Mouse (Mus musculus): ENCODE data around the gene Ddx49.

Gene Ddx49

DNA sequence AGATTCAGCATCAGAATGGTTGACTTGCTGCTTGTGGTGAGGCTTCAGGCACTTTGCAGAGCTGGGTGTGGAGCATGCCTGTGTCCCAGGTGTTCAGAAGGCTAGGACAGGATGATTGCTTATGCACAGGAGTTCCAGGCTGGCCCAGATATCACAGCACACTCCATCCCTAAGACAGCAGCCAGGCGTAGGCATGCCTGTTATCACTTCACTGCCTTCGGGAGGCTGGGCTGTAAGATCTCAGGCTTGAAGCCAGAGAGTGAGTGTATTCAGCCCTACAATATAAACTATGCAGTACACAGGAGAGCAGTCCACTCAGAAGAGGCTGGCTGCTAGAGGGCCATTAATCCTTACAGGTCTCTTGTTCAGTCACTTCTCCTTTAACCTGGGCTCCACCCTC lies 43.2 kb downstream of the Ddx49 start:
- no peak for DNase-seq

DNA sequence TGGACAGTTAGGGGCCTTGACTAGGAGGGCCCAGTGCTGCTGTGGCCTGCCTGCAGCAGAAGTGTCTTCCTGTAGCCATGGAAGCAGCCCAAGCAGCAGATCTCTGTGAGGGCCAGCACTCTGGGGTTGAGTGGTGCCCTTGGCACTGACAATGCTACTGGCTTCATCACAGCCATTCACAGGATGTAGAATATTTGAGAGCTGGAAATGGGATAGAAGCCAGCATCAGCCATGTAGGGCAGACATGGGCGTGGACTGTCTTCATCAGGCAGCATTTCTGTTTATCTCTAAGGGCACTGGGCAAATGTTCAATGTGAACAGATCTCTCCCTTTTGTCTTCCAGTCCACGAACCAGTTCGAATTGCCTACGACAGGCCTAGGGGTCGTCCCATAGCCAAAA lies 43.7 kb downstream of the Ddx49 start:
- DNase-seq, result no peak

DNA sequence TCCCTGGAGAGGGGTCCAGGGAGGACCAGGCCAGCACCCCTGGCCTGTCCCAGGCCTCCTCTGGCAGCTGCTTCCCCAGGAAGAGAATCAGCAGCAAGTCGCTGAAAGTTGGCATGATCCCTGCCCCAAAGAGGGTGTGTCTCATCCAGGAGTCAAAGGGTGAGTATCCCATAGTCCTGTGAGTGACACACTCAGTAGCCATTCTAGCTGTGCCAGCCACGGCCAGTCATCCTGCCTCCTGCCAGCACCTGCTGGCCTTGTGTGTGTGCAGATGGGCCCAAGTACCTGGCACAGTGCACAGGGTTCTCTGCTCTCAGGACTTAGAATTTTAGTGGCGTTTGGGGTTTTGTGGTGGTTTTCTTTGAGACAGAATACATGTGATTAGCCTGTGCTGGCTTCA lies 44.8 kb downstream of the Ddx49 start:
- DNase-seq, result no peak

DNA sequence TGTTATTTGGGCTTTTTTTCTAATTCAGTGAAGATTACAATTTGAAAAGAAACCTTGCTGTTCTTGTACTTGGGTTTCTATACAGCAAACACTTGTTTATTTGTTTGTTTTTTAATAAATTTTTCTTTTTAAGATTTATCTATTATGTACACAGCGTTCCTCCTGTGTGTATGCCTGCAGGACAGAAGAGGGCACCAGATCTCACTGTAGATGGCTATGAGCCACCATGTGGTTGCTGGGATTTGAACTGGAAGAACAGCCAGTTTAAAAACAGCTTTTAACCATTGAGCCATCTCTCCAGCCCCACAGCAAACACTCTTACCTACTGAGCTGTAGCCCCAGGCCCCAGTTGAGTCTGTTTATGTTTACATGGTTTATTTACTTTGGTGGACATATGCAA lies 47.7 kb downstream of the Ddx49 start:
- DNase-seq, result no peak

DNA sequence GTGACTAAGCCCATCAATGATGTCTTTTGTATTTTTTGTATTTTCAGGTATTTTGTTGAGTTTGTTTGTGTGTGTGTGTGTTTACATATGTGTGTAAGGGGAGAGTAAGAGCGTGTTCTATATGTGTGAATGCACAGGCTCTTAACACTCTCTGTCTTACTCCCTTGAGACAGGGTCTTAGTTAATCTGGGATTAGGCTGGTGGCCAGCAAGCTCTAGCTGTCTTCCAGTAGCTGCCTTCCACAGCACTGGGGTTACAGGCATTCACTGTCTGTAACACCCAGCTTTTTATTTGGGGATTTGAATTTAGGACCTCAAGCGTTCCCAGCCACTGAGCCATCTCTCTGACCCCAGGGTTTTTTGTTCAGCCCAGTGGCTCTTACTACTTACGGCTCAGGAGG lies 54.4 kb downstream of the Ddx49 start:
- no peak for DNase-seq

DNA sequence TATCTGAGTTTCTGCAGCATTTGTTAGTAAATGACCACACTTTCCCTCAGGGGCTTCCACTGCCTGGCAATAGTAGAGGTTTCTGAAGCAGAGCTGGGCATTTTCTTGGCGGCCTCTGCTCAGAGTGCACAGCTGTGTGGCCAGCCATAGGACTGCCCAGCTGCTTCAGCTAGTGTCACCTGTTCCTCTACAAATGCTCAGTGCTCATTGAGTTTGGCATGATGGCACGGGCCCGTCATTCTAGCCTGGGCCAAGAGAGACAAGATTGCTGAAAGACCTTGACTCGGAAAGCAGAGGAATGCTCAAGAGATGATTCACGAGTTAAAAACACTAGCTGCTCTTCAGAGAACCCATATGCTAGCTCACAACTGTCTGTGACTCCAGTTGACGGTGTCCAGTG lies 55.7 kb downstream of the Ddx49 start:
- DNase-seq, result no peak

All from liver (tissue).